Mouse (Mus musculus) MEL (cell line): ENCODE measurements at regions not wholly inside any gene's neighbourhood (a gene's known extent, or its start where the extent isn't known, plus 50 kb on each side); places are given as distances from the start of the nearest gene placed in this dataset.

Source experiments
- CTCF ChIP-seq, 3 experiments: IDR thresholded peaks in 2 of 3; conservative IDR thresholded peaks in 1 of 3; 2 replicates each; pipeline ENCODE4 v1.5.1; 2011 to 2012; ENCODE audit warnings: low read length in 3 of 3, low read depth in 2 of 3, mild to moderate bottlenecking in 2 of 3, improper control_type of control experiment in 1 of 3, inconsistent platforms in 1 of 3, mixed read lengths in 1 of 3, moderate library complexity in 1 of 3; ENCODE audit not compliant: control insufficient read depth in 1 of 3, insufficient read depth in 1 of 3, poor library complexity in 1 of 3, severe bottlenecking in 1 of 3
- EP300 ChIP-seq, 2 experiments: IDR thresholded peaks; 2 replicates each; pipeline ENCODE4 v1.6.1; 2011; ENCODE audit warnings: improper control_type of control experiment in 2 of 2, low read length in 2 of 2, low read depth in 1 of 2, mild to moderate bottlenecking in 1 of 2
- GATA1 ChIP-seq: IDR thresholded peaks from 2 replicates; pipeline ENCODE4 v1.6.1; 2011; ENCODE audit warnings: low read depth, low read length, improper control_type of control experiment
- MAFK ChIP-seq: IDR thresholded peaks from 2 replicates; pipeline ENCODE4 v1.6.1; 2011; ENCODE audit warnings: low read depth, mild to moderate bottlenecking, low read length, improper control_type of control experiment, borderline replicate concordance
- MAX ChIP-seq: IDR thresholded peaks from 2 replicates; pipeline ENCODE4 v1.6.1; 2011; ENCODE audit warnings: low read length, improper control_type of control experiment
- POLR2A ChIP-seq, 2 experiments: IDR thresholded peaks; 2 replicates each; pipeline ENCODE4 v1.6.1; 2011 to 2012; ENCODE audit warnings: low read length in 2 of 2, mild to moderate bottlenecking in 2 of 2, control low read depth in 1 of 2, improper control_type of control experiment in 1 of 2, low read depth in 1 of 2, moderate library complexity in 1 of 2; ENCODE audit not compliant: control insufficient read depth in 1 of 2, insufficient read depth in 1 of 2, poor library complexity in 1 of 2
- POLR2AphosphoS2 ChIP-seq: IDR thresholded peaks from 2 replicates; pipeline ENCODE4 v1.6.1; 2011; ENCODE audit warnings: low read length, improper control_type of control experiment
- TAL1 ChIP-seq: IDR thresholded peaks from 2 replicates; pipeline ENCODE4 v1.6.1; 2012; ENCODE audit warnings: mild to moderate bottlenecking, inconsistent platforms, low read length, moderate library complexity, mixed read lengths
- ZNF384 ChIP-seq: IDR thresholded peaks from 2 replicates; pipeline ENCODE4 v1.6.1; 2012; ENCODE audit warnings: low read depth, mild to moderate bottlenecking, inconsistent platforms, low read length, improper control_type of control experiment

- TF ChIP-seq POLR2A (IDR thresholded peaks at IDR 0.05; ENCODE audit: control insufficient read depth in 1 of 2, insufficient read depth in 1 of 2, low read depth in 1 of 2, low read length in 2 of 2, poor library complexity in 1 of 2) (no peak), MAX (no peak), MAFK (no peak), ZNF384 (no peak), POLR2AphosphoS2 (no peak), EP300 (IDR thresholded peaks at IDR 0.05; ENCODE audit: low read depth in 1 of 2, low read length in 2 of 2) (no peak), TAL1 (no peak), CTCF (IDR thresholded peaks at IDR 0.05 in 2 of 3, conservative IDR thresholded peaks at IDR 0.05 in 1 of 3; ENCODE audit: control insufficient read depth in 1 of 3, insufficient read depth in 1 of 3, low read depth in 2 of 3, low read length in 3 of 3, poor library complexity in 1 of 3, severe bottlenecking in 1 of 3) (no peak), GATA1 (no peak)
These were observed 188.0 kb upstream of the Plppr1 start for GRCm38 (mm10) chr4:48871105-48871504.
